Mouse (Mus musculus): ENCODE data around the gene Plk5. TPM values are rescaled to one million over a fixed set of nuclear protein-coding genes. Genes with fewer than 3 reads are reported as not detected.

Gene Plk5
- total and polyA plus RNA-seq, 2 experiments, result 1.4 to 6.6 TPM

- Histone ChIP-seq H3K27ac (replicated peaks; ENCODE audit: insufficient read depth, low read depth, low read length) (no peak overlapping the region), H3K27me3 (ENCODE audit: control insufficient read depth, insufficient read depth, low read length) (no peaks in the 10 kb centered on the region), H3K36me3 (ENCODE audit: control insufficient read depth, insufficient read depth, low read length) (peaks cover 4% of the 10 kb centered on the region; the same call in 1 of the 2 replicates), H3K4me3 (ENCODE audit: insufficient read depth, low read depth, low read length) (no peak overlapping the region), H3K9ac (ENCODE audit: low read depth, low read length) (no peak overlapping the region), H3K4me1 (ENCODE audit: control insufficient read depth, insufficient read depth, low read length) (peaks cover 12% of the 10 kb centered on the region; the same call in 1 of the 2 replicates), H3K79me2 (ENCODE audit: control insufficient read depth, insufficient read depth, low read length) (peaks cover 7% of the 10 kb centered on the region)
- no peak for TF ChIP-seq POLR2A (IDR thresholded peaks at IDR 0.05; ENCODE audit: extremely low read depth, insufficient read depth, low read length)
- no peak for DNase-seq (ENCODE audit: extremely low read depth, low read depth, low spot score)
- 70% methylated on average over 4 of the region's 4 CpGs for WGBS
Measured at GRCm38 (mm10) chr10:80389185-80389708, 33.0 kb downstream of the Plk5 start.

GRCm38 (mm10) chr10:80390697-80391096 lies 34.4 kb downstream of the Plk5 start:
- H3K36me3 ChIP-seq (ENCODE audit: control insufficient read depth, insufficient read depth, low read length), result peaks cover 4% of the 10 kb centered on the region; the same call in 1 of the 2 replicates
- no peaks in the 10 kb centered on the region for H3K27me3 ChIP-seq (ENCODE audit: control insufficient read depth, insufficient read depth, low read length)
- H3K9ac ChIP-seq (ENCODE audit: low read depth, low read length), result no peak overlapping the region
- no peak overlapping the region for H3K27ac ChIP-seq (replicated peaks; ENCODE audit: insufficient read depth, low read depth, low read length)
- H3K4me1 ChIP-seq (ENCODE audit: control insufficient read depth, insufficient read depth, low read length), result peaks cover 12% of the 10 kb centered on the region; the same call in 1 of the 2 replicates
- TF ChIP-seq POLR2A (IDR thresholded peaks at IDR 0.05; ENCODE audit: extremely low read depth, insufficient read depth, low read length) (no peak), CTCF (IDR thresholded peaks at IDR 0.05; ENCODE audit: low read depth, low read length) (no peak)
- H3K79me2 ChIP-seq (ENCODE audit: control insufficient read depth, insufficient read depth, low read length), result peaks cover 7% of the 10 kb centered on the region
- DNase-seq (ENCODE audit: extremely low read depth, low read depth, low spot score), result no peak
- no peak overlapping the region for H3K4me3 ChIP-seq (ENCODE audit: insufficient read depth, low read depth, low read length)
- WGBS, result 66% methylated on average over 9 of the region's 9 CpGs

DNA sequence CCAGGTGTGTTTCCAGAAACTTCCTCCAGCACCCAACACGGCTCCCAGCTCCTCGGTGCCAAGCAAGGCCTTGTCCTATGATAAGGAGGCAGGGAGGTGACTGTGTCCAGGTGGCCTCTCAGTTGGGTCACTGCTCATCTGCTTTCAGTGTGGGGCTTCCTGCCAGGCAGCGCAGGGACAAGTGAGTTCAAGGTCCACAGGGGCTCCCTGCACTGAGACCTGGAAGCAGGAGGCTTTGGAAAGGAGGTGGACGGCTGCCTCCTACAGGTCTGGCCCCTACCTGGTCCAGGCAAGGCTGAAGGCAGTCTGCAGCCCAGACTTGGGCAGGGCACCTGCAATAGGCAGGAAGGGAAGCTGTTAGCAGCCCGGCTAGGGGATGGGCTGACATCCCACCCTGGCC lies 36.4 kb downstream of the Plk5 start:
- H3K4me1 ChIP-seq (ENCODE audit: control insufficient read depth, insufficient read depth, low read length), result peaks cover 9% of the 10 kb centered on the region

DNA sequence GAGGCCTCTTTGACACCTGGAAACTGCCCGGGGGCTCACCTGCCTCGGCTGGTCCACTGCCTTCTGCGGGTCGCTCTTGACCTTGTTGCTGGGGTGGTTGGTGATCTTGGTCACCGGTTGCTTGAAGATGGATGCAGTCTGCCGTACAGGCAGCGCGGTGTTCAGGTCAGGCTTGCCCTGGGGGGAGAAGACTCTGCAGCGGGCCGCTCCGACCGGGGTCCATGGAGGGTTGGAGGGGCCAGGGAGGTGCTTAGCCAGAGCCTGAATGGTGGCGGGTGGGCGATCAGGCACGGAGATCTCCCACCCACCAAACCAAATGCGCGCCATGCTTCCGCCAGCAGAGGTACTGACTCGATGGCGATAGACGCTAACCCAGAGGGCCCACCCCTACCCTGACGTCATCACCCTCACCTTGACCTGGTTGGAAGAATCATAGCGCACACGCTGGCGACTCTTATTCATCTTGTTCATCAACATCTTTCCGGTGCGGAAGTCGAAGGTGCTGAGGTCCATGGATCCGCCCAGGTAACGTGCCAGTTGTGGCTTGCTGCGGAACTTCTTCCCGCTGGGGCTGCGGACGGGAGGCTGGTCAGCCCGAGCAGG lies 38.9 kb downstream of the Plk5 start:
- peaks cover 8% of the 10 kb centered on the region for H3K79me2 ChIP-seq (ENCODE audit: control insufficient read depth, insufficient read depth, low read length)
- no peak for TF ChIP-seq POLR2A (IDR thresholded peaks at IDR 0.05; ENCODE audit: extremely low read depth, insufficient read depth, low read length)
- peaks cover 4% of the 10 kb centered on the region; the same call in 1 of the 2 replicates for H3K36me3 ChIP-seq (ENCODE audit: control insufficient read depth, insufficient read depth, low read length)
- no peak for DNase-seq (ENCODE audit: extremely low read depth, low read depth, low spot score)
- H3K4me3 ChIP-seq (ENCODE audit: insufficient read depth, low read depth, low read length), result no peak overlapping the region
- H3K27me3 ChIP-seq (ENCODE audit: control insufficient read depth, insufficient read depth, low read length), result no peaks in the 10 kb centered on the region
- H3K9ac ChIP-seq (ENCODE audit: low read depth, low read length), result no peak overlapping the region
- H3K4me1 ChIP-seq (ENCODE audit: control insufficient read depth, insufficient read depth, low read length), result peaks cover 8% of the 10 kb centered on the region
- no peak overlapping the region for H3K27ac ChIP-seq (replicated peaks; ENCODE audit: insufficient read depth, low read depth, low read length)
- 97% methylated on average over 35 of the region's 35 CpGs for WGBS

More for the DNA sequence above, 36.4 kb downstream of the Plk5 start:
- 58% methylated on average over 5 of the region's 5 CpGs for WGBS
- Histone ChIP-seq H3K36me3 (ENCODE audit: control insufficient read depth, insufficient read depth, low read length) (peaks cover 4% of the 10 kb centered on the region; the same call in 1 of the 2 replicates), H3K79me2 (ENCODE audit: control insufficient read depth, insufficient read depth, low read length) (peaks cover 5% of the 10 kb centered on the region), H3K27ac (replicated peaks; ENCODE audit: insufficient read depth, low read depth, low read length) (no peak overlapping the region), H3K9ac (ENCODE audit: low read depth, low read length) (no peak overlapping the region), H3K4me3 (ENCODE audit: insufficient read depth, low read depth, low read length) (no peak overlapping the region), H3K27me3 (ENCODE audit: control insufficient read depth, insufficient read depth, low read length) (no peaks in the 10 kb centered on the region)
- DNase-seq (ENCODE audit: extremely low read depth, low read depth, low spot score), result peak; percentile 71
- no peak for TF ChIP-seq CTCF (IDR thresholded peaks at IDR 0.05; ENCODE audit: low read depth, low read length)
- TF ChIP-seq POLR2A (IDR thresholded peaks at IDR 0.05; ENCODE audit: extremely low read depth, insufficient read depth, low read length), result no peak

DNA sequence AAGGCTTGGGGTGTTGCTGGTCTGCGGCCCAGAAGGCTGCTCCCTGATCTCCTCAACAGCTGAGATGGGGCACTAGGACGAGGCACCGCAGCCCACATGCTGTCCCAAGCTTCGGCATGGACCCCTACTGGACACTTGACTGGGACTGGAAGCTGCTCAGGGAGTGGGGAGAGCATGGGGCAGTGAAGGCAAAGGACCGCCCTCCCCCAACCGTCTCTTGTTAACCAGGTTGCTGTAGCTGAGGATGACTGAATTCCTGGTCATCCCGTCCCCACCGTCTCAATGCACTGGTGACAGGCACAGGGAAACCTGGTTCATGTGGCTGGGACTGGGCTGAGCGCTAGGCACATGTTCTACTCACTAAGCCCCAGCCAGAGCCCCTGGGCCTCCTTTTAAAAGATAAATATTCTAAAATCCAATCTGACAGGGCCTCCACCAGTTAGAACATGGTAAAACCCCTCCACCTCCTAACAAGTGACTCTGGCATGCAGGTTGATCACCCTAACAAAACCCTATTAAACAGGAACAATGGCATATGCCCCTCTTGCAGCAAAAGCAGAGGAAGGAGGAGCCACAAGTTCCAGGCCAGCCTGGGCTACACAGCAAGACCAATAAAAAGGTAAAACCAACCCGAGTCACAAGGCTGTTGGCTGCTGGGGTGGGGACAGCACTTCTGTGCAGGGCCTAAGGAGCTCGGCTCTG lies 40.7 kb downstream of the Plk5 start:
- Histone ChIP-seq H3K36me3 (ENCODE audit: control insufficient read depth, insufficient read depth, low read length) (peaks cover 4% of the 10 kb centered on the region; the same call in 1 of the 2 replicates), H3K4me1 (ENCODE audit: control insufficient read depth, insufficient read depth, low read length) (peaks cover 11% of the 10 kb centered on the region), H3K4me3 (ENCODE audit: insufficient read depth, low read depth, low read length) (no peak overlapping the region), H3K27ac (replicated peaks; ENCODE audit: insufficient read depth, low read depth, low read length) (no peak overlapping the region), H3K27me3 (ENCODE audit: control insufficient read depth, insufficient read depth, low read length) (no peaks in the 10 kb centered on the region), H3K9ac (ENCODE audit: low read depth, low read length) (no peak overlapping the region), H3K79me2 (ENCODE audit: control insufficient read depth, insufficient read depth, low read length) (peaks cover 8% of the 10 kb centered on the region)
- TF ChIP-seq CTCF (IDR thresholded peaks at IDR 0.05; ENCODE audit: low read depth, low read length), result no peak
- DNase-seq (ENCODE audit: extremely low read depth, low read depth, low spot score), result no peak
- 93% methylated on average over 11 of the region's 11 CpGs for WGBS
